Mouse (Mus musculus) heart, postnatal 4 days (tissue): ENCODE results near the gene Men1. TPM values are rescaled to one million over a fixed set of nuclear protein-coding genes. Genes with fewer than 3 reads are reported as not detected.
A peak's percentile ranks its signal among the peaks of the same experiment; 100 is the strongest.
"Not testable (repeated sequence)": the region's sequence is repeated elsewhere in the genome, so short reads cannot be mapped to it uniquely, and the experiment has no call there.

Source experiments
- DNase-seq: peaks from one replicate; pipeline ENCODE4 v3.0.0; 2021
- total RNA-seq, 2 experiments: library from RNA; stranded (reverse); gene quantifications; 2 replicates each; pipeline ENCODE4 v1.2.3; 2021

Gene Men1
- total RNA-seq, 2 experiments from 2014 or later, result 16.6 to 18.5 TPM

GRCm38 (mm10) chr19:6305517-6306115, 29.2 kb upstream of the Men1 start:
- DNase-seq, result no peak

GRCm38 (mm10) chr19:6306137-6306551, 28.6 kb upstream of the Men1 start, which contains the start of gene Cdc42bpg:
Gene Cdc42bpg (plus strand): TSS chr19:6306456.
- peak; percentile 85 for DNase-seq

- peak; percentile 90 for DNase-seq
Observed at GRCm38 (mm10) chr19:6306586-6306985, 28.2 kb upstream of the Men1 start.

DNA sequence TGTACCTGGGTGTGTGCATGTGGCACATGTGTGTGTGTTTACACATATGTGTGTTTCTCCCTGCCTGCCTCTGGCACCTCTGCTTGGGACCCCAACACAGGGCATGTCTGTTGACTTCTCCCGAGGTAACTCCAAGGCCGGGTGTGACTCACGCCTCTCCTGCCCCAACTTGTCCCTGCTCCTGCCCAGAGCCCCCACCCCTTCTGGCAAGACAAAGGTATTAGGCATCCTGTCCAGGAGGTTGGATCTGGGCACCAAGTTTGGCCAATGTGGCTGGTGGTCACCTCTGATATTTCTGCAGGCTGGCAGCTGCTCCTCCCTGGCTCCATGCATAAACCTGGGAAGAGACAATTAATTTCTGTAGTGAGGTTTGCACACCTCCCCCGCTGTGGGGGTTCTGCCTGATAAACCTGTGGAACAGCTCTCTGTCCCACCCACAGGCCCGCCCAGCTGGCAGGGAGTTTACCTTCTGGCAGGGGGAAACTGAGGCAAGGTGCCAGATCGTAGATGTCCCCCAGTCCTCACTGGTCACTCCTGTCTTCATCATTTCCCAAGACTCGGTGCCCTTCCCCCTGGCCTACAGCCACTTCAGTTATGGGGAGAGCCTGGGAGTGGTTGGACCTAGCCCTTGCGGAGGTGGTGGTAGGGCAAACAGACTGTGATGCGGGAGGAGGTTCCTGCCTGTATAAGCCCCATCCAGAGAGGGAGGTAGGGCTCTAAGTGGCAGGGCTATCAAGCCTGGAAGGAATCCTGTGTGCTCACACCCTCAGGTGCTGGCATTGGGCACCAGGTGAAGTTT, 26.8 kb upstream of the Men1 start:
- no peak for DNase-seq

GRCm38 (mm10) chr19:6310181-6310580, 24.6 kb upstream of the Men1 start:
- no peak for DNase-seq

GRCm38 (mm10) chr19:6311783-6312182, 23.0 kb upstream of the Men1 start:
- not testable (repeated sequence) for DNase-seq

DNA sequence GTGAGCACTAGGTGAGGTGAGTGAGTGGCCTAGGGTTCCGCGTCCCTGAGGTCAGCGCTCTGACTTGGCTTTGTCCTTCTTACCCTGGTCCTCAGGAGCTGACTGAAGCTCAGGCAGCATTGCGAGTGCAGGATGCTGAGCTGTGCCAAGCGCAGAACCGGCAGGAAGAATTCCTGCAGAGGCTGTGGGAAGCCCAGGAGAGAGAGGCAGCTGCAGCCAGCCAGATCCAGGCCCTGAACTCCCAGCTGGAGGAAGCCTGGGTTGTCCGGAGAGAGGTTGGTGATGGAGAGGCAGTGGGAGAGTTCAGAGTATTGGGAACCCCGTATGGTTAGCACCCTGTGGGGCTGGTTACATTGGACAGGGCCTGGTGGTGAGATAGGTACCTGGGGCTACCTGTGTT, 21.0 kb upstream of the Men1 start:
- no peak for DNase-seq

- DNase-seq, result no peak
Observed at GRCm38 (mm10) chr19:6314513-6314912, 20.3 kb upstream of the Men1 start.

GRCm38 (mm10) chr19:6315573-6315972, 19.2 kb upstream of the Men1 start:
- DNase-seq, result no peak

- no peak for DNase-seq
Observed at GRCm38 (mm10) chr19:6318145-6318544, 16.6 kb upstream of the Men1 start.

GRCm38 (mm10) chr19:6321358-6321757, 13.4 kb upstream of the Men1 start:
- no peak for DNase-seq

GRCm38 (mm10) chr19:6321786-6322621, 12.8 kb upstream of the Men1 start:
- peak; percentile 38 for DNase-seq

DNA sequence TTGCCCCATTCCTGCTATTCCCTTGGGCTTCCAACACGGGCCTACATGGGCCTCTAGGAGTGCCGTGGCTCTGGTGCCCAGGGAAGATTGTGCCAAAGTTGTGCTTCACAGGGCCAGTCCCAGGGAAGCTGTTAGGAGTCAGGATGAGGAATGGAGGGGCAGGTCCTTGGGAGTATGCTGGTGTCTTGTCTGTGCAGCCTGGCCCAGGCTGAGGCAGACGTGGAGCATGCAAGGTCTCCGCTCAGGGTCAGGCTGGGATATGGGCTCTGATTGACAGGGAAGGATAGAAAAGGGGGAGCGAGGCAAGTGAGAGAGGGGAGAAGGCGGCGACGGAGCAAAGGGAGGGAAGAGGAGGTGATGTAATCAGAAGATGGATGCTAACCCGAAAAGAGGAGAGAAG, 10.0 kb upstream of the Men1 start:
- DNase-seq, result no peak

GRCm38 (mm10) chr19:6331178-6331577, 3.6 kb upstream of the Men1 start:
- DNase-seq, result no peak

GRCm38 (mm10) chr19:6331719-6332516, 2.9 kb upstream of the Men1 start:
- peak; percentile 77 for DNase-seq

DNA sequence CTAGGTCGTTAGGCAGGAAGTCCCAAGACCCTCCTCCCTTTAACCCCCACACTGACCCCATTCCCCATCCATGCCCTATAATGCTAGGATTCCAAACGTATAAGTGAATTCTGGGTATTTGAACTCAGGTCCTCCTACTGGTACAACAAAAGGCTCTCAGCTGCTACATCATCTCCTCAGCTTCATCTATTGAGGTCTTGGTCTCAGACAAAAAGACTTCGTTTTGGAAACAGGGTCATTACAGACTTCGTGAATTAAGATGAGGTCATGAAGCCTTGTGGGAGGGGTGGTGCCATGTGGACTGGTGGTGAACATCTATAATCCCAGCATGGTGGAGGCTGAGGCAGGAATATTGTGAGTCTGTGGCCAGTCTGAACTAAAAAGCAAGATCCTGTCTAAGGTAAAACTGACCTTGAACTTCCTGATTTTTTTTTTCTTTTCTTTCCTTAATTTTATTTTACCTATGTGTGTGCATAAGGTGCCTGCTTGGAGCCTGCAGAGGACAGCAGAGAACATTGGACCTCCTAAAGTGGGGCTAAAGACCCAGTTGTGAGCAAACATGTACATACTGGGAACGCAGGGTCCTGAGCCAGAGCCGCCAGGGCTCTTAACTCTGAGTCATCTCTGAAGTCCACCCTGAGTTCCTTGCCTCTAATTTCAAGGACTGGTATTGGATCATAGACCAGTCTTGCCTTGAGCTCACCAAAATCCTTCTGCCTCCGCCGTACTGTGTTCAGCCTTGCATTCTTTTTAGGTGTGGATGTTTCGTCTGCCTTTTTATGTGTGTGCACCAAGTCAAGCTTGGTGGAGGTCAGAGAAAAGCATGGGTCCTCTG, 801 bp upstream of the Men1 start:
- DNase-seq, result no peak

DNA sequence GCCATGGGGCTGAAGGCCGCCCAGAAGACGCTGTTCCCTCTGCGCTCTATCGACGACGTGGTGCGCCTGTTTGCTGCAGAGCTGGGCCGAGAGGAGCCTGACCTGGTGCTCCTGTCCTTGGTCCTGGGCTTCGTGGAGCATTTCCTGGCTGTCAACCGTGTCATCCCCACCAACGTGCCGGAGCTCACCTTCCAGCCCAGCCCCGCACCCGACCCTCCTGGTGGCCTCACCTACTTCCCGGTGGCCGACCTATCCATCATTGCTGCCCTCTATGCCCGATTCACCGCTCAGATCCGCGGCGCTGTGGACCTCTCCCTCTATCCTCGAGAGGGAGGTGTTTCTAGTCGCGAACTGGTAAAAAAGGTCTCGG, 664 bp downstream of the Men1 start:
- peak; percentile 39 for DNase-seq

DNA sequence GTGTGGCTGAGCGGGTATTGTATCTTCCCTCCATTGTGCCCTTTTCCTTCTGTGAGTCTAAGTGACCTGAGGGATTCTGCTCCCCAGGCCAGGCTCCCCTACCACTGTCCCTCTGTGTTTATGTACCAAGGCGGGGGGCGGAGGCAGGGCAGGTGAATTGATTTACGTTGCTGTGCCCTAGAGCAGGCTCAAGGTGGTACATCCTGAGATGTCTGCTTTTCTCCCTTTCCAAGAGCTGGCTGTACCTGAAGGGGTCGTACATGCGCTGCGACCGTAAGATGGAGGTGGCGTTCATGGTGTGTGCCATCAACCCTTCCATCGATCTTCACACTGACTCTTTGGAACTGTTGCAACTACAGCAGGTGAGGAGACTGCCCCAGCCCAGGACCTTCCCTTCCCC, 2.1 kb downstream of the Men1 start:
- no peak for DNase-seq

DNA sequence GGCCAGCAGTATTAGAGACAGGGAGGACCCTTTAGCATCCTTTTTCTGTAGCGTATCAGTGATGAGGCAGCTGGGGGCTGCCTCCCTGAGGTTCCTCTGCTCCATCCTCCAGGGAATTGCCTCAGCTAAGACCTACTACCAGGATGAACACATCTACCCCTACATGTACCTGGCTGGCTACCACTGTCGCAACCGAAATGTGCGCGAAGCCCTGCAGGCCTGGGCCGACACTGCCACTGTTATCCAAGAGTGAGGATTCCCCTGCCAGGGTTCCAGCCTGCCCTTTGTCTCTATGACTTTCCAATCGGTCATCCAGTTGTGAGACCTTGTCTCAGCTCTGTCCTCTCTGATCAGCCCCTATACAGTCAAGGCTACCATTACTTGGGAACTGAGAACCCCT, 3.4 kb downstream of the Men1 start:
- DNase-seq, result no peak

DNA sequence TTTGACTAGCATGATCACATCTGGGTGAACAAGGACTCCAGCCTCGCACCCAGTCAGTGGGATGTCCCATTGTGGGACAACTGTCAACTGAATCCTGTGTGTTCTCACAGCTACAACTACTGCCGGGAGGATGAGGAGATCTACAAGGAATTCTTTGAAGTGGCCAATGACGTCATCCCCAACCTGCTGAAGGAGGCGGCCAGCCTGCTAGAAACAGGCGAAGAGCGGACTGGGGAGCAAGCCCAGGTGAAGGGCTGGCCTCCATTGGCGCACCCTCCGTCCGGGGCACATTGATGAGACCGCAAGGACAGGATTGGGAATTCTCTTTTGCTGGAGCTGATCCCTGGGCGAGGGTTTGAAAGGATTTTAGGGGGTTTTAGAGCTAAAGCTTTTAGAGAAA, 3.9 kb downstream of the Men1 start:
- no peak for DNase-seq

GRCm38 (mm10) chr19:6339191-6339590, 4.4 kb downstream of the Men1 start:
- DNase-seq, result no peak
